Mouse (Mus musculus) hindbrain, embryonic 14.5 days (tissue): ENCODE data around the gene Sod1. TPM values are rescaled to one million over a fixed set of nuclear protein-coding genes. Genes with fewer than 3 reads are reported as not detected.
"Not testable (repeated sequence)": the region's sequence is repeated elsewhere in the genome, so short reads cannot be mapped to it uniquely, and the experiment has no call there.

ENCODE experiments used
- ATAC-seq: fragments of 200-750 bp; cut with Nextera tagmentation; 2 replicates; pipeline ENCODE4 v1.8.0; 2017; ENCODE audit warnings: moderate number of reproducible peaks, mild to moderate bottlenecking, moderate TSS enrichment, moderate library complexity; ENCODE audit not compliant: low FRiP score
- DNase-seq: peaks from one replicate; pipeline ENCODE4 v3.0.0-alpha.2; 2015; ENCODE audit warnings: low spot score
- H3K27ac ChIP-seq: fragments of 300-500 bp; sonication (generic); 2 replicates; pipeline ENCODE4 v1.5.1; 2014; ENCODE audit warnings: mild to moderate bottlenecking, moderate library complexity
- H3K27me3 ChIP-seq: fragments of 300-500 bp; sonication (generic); 2 replicates; pipeline ENCODE4 v1.6.1; 2014; ENCODE audit warnings: mild to moderate bottlenecking, low read length, mixed read lengths; ENCODE audit not compliant: control insufficient read depth, insufficient read depth
- H3K36me3 ChIP-seq: fragments of 300-500 bp; sonication (generic); replicated peaks from 2 replicates; pipeline ENCODE4 v1.6.1; 2014; ENCODE audit not compliant: control insufficient read depth, insufficient read depth
- H3K4me1 ChIP-seq: fragments of 300-500 bp; sonication (generic); replicated peaks from 2 replicates; pipeline ENCODE4 v1.6.1; 2014; ENCODE audit warnings: antibody characterized with exemption, low read length, mixed read lengths; ENCODE audit not compliant: control insufficient read depth, insufficient read depth
- H3K4me2 ChIP-seq: fragments of 300-500 bp; sonication (generic); replicated peaks from 2 replicates; pipeline ENCODE4 v1.6.1; 2014; ENCODE audit warnings: mild to moderate bottlenecking, moderate library complexity
- H3K4me3 ChIP-seq: fragments of 300-500 bp; sonication (generic); replicated peaks from 2 replicates; pipeline ENCODE4 v1.5.1; 2014; ENCODE audit warnings: mild to moderate bottlenecking, low read length
- H3K9ac ChIP-seq: fragments of 300-500 bp; sonication (generic); 2 replicates; pipeline ENCODE4 v1.6.1; 2014
- H3K9me3 ChIP-seq: fragments of 300-500 bp; sonication (generic); 2 replicates; pipeline ENCODE4 v1.6.1; 2016; ENCODE audit warnings: low read length; ENCODE audit not compliant: control insufficient read depth
- WGBS: fragments of 180-500 bp; shearing (Covaris S2); extraction: QIAGEN DNeasy Blood & Tissue Kit; methylation state at CpG from one replicate; pipeline ENCODE4 v1.1.7; 2014; 5-methylcytosine and 5-hydroxymethylcytosine counted together
- polyA plus RNA-seq: library from polyadenylated mRNA; unstranded; fragments of >200 nt; fragmentation: Nextera tagmentation; extraction: Ambion mirVana; gene quantifications from 2 replicates; pipeline ENCODE4 v1.2.1, GENCODE M21; 2014

Gene Sod1
- polyA plus RNA-seq, 1 experiment from 2014 or later: 1,077 TPM

GRCm38 (mm10) chr16:90217356-90217755, 3.2 kb upstream of the Sod1 start:
- Histone ChIP-seq H3K9me3 (no peaks in the 10 kb centered on the region), H3K9ac (no peak overlapping the region), H3K27ac (no peak overlapping the region), H3K4me3 (no peak overlapping the region), H3K36me3 (no peaks in the 10 kb centered on the region), H3K27me3 (no peaks in the 10 kb centered on the region), H3K4me2 (no peak overlapping the region), H3K4me1 (peaks cover 10% of the 10 kb centered on the region)
- 12% methylated on average over 3 of the region's 3 CpGs for WGBS
- no peak for DNase-seq
- no peak for ATAC-seq

- no peak overlapping the region for H3K4me3 ChIP-seq
- WGBS: 71% methylated on average over 4 of the region's 4 CpGs
- H3K9ac ChIP-seq: no peak overlapping the region
- H3K36me3 ChIP-seq: no peaks in the 10 kb centered on the region
- no peak overlapping the region for H3K4me2 ChIP-seq
- H3K4me1 ChIP-seq: peaks cover 14% of the 10 kb centered on the region
- DNase-seq (no peak), ATAC-seq (no peak)
- no peaks in the 10 kb centered on the region for H3K9me3 ChIP-seq
- no peak overlapping the region for H3K27ac ChIP-seq
- no peaks in the 10 kb centered on the region for H3K27me3 ChIP-seq
Measured at GRCm38 (mm10) chr16:90217926-90218325, 2.6 kb upstream of the Sod1 start.

GRCm38 (mm10) chr16:90219445-90219844, 1.1 kb upstream of the Sod1 start:
- H3K9me3 ChIP-seq, H3K4me2 ChIP-seq, H3K27me3 ChIP-seq, H3K27ac ChIP-seq, H3K36me3 ChIP-seq, H3K9ac ChIP-seq, DNase-seq, ATAC-seq, H3K4me3 ChIP-seq: not testable (repeated sequence)
- H3K4me1 ChIP-seq: peaks cover 17% of the 10 kb centered on the region
- 78% methylated on average over 4 of the region's 4 CpGs for WGBS

- Histone ChIP-seq H3K4me2 (peak overlapping the region; percentile 91), H3K27ac (peak overlapping the region; percentile 86), H3K4me1 (peaks cover 17% of the 10 kb centered on the region), H3K36me3 (peaks cover 22% of the 10 kb centered on the region), H3K4me3 (peak overlapping the region; percentile 90), H3K9ac (peak overlapping the region; percentile 89), H3K9me3 (no peaks in the 10 kb centered on the region), H3K27me3 (no peaks in the 10 kb centered on the region)
- ATAC-seq (peak; percentile 82), DNase-seq (no peak)
- WGBS: 1% methylated on average over 48 of the region's 52 CpGs
Measured at GRCm38 (mm10) chr16:90220892-90221431, 408 bp downstream of the Sod1 start.

GRCm38 (mm10) chr16:90221441-90222070, 1.0 kb downstream of the Sod1 start:
- no peak for ATAC-seq
- H3K36me3 ChIP-seq: peaks cover 27% of the 10 kb centered on the region
- H3K27me3 ChIP-seq: no peaks in the 10 kb centered on the region
- peak overlapping the region; percentile 90 for H3K4me3 ChIP-seq
- H3K4me1 ChIP-seq: peaks cover 17% of the 10 kb centered on the region
- H3K9me3 ChIP-seq: no peaks in the 10 kb centered on the region
- H3K4me2 ChIP-seq: peak overlapping the region; percentile 91
- peak overlapping the region; percentile 89 for H3K9ac ChIP-seq
- 8% methylated on average over 20 of the region's 20 CpGs for WGBS
- no peak for DNase-seq
- H3K27ac ChIP-seq: peak overlapping the region; percentile 86; the same call in 1 of the 2 replicates

- Histone ChIP-seq H3K4me2 (no peak overlapping the region), H3K9ac (no peak overlapping the region), H3K4me3 (no peak overlapping the region), H3K9me3 (no peaks in the 10 kb centered on the region), H3K27me3 (no peaks in the 10 kb centered on the region), H3K36me3 (peaks cover 46% of the 10 kb centered on the region), H3K4me1 (no peaks in the 10 kb centered on the region), H3K27ac (no peak overlapping the region)
- WGBS: 86% methylated on average over 6 of the region's 6 CpGs
- DNase-seq (no peak), ATAC-seq (peak; percentile 17; the same call in 1 of the 2 replicates)
Measured at GRCm38 (mm10) chr16:90229897-90230296, 9.3 kb downstream of the Sod1 start.

- no peak for DNase-seq
- Histone ChIP-seq H3K27me3 (no peaks in the 10 kb centered on the region), H3K4me1 (no peaks in the 10 kb centered on the region), H3K9ac (no peak overlapping the region), H3K9me3 (no peaks in the 10 kb centered on the region), H3K4me3 (no peak overlapping the region), H3K4me2 (no peak overlapping the region), H3K36me3 (peaks cover 32% of the 10 kb centered on the region), H3K27ac (no peak overlapping the region)
- 94% methylated on average over 7 of the region's 7 CpGs for WGBS
- ATAC-seq: no peak
Measured at GRCm38 (mm10) chr16:90231302-90231701, 10.7 kb downstream of the Sod1 start.

GRCm38 (mm10) chr16:90233702-90234101, 13.1 kb downstream of the Sod1 start:
- Histone ChIP-seq H3K4me1 (no peaks in the 10 kb centered on the region), H3K4me3 (no peak overlapping the region), H3K9me3 (no peaks in the 10 kb centered on the region), H3K9ac (no peak overlapping the region), H3K27me3 (no peaks in the 10 kb centered on the region), H3K36me3 (peaks cover 13% of the 10 kb centered on the region), H3K4me2 (no peak overlapping the region), H3K27ac (no peak overlapping the region)
- no peak for ATAC-seq
- no peak for DNase-seq
- WGBS: 94% methylated on average over 10 of the region's 10 CpGs

- Histone ChIP-seq H3K9me3 (no peaks in the 10 kb centered on the region), H3K36me3 (peaks cover 15% of the 10 kb centered on the region), H3K27me3 (no peaks in the 10 kb centered on the region), H3K4me2 (no peak overlapping the region), H3K27ac (no peak overlapping the region), H3K9ac (no peak overlapping the region), H3K4me1 (no peaks in the 10 kb centered on the region), H3K4me3 (no peak overlapping the region)
- DNase-seq (no peak), ATAC-seq (no peak)
- 80% methylated on average over 6 of the region's 6 CpGs for WGBS
Measured at GRCm38 (mm10) chr16:90234617-90235016, 14.1 kb downstream of the Sod1 start.
